Mouse (Mus musculus) kidney, embryonic 16.5 days (tissue): ENCODE measurements around the gene Tmc1. TPM values are rescaled to one million over a fixed set of nuclear protein-coding genes. Genes with fewer than 3 reads are reported as not detected.

Experiments
- ATAC-seq: fragments of 200-750 bp; cut with Nextera tagmentation; 2 replicates; pipeline ENCODE4 v1.8.0; 2017; ENCODE audit warnings: moderate TSS enrichment; ENCODE audit not compliant: low FRiP score, low TSS enrichment
- H3K27ac ChIP-seq: fragments of 300-500 bp; sonication (generic); 2 replicates; pipeline ENCODE4 v1.5.1; 2014; ENCODE audit warnings: low read length
- H3K27me3 ChIP-seq: fragments of 300-500 bp; sonication (generic); 2 replicates; pipeline ENCODE4 v1.6.1; 2014; ENCODE audit warnings: low read length, control low read depth, mixed read lengths; ENCODE audit not compliant: insufficient read depth
- H3K36me3 ChIP-seq: fragments of 300-500 bp; sonication (generic); 2 replicates; pipeline ENCODE4 v1.6.1; 2014; ENCODE audit warnings: low read length, control low read depth, mixed read lengths; ENCODE audit not compliant: insufficient read depth
- H3K4me1 ChIP-seq: fragments of 300-500 bp; sonication (generic); 2 replicates; pipeline ENCODE4 v1.6.1; 2014; ENCODE audit warnings: low read length, control low read depth, mixed read lengths; ENCODE audit not compliant: insufficient read depth
- H3K4me2 ChIP-seq: fragments of 300-500 bp; sonication (generic); replicated peaks from 2 replicates; pipeline ENCODE4 v1.6.1; 2014; ENCODE audit warnings: low read depth, low read length
- H3K4me3 ChIP-seq: fragments of 300-500 bp; sonication (generic); 2 replicates; pipeline ENCODE4 v1.5.1; 2014; ENCODE audit warnings: mild to moderate bottlenecking, low read length
- H3K9ac ChIP-seq: fragments of 300-500 bp; sonication (generic); replicated peaks from 2 replicates; pipeline ENCODE4 v1.6.1; 2014; ENCODE audit warnings: low read length
- H3K9me3 ChIP-seq: fragments of 300-500 bp; sonication (generic); 2 replicates; pipeline ENCODE4 v1.6.1; 2016; ENCODE audit warnings: low read length, control low read depth
- WGBS: fragments of 180-500 bp; shearing (Covaris S2); extraction: QIAGEN DNeasy Blood & Tissue Kit; methylation state at CpG from one replicate; pipeline ENCODE4 v1.1.7; 2014; 5-methylcytosine and 5-hydroxymethylcytosine counted together
- polyA plus RNA-seq: library from polyadenylated mRNA; unstranded; fragments of >200 nt; fragmentation: Nextera tagmentation; extraction: Ambion mirVana; gene quantifications from 2 replicates; pipeline ENCODE4 v1.2.1, GENCODE M21; 2015

The Tmc1 gene
- polyA plus RNA-seq, 1 experiment from 2014 or later, result 0.06 TPM

DNA sequence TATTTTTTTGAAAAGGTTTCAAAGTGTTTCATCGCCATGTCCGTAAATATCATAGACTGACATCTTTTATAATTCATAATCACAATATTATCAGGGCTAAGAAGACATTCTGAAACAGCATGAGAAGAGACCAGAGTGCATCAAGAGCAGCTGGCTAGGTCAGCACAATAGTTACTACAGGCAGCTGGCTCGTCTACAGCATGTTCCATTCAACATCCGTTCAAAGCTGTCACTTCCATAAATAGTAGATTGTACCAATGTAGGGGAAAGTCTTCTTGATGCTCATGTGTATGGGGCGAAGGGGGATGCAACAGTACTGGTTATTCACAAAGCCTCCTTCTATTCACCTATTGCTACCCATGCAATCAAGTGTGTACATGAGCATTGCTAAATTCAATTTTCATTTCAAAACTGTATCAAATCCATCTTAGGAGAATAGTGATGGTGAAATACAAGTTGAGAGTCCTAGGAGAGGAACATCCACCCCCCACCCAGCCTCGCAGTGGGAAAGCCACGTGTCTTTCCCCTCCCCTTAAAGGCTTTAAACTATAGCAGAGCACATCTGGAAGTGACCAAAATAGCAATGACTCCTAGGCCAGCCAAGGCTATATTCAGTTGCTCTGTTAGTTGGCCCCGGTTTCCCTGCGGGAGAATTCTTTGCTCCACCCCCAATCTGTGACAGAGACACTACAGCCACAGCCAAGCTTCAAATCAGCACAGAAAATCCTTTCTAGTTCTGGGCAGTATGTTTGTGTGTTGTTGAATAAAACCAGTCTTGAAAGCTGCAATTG is 117.8 kb downstream of the Tmc1 start:
- Histone ChIP-seq H3K4me1 (no peaks in the 10 kb centered on the region), H3K4me2 (no peak overlapping the region), H3K4me3 (no peak overlapping the region), H3K9me3 (no peaks in the 10 kb centered on the region), H3K36me3 (no peaks in the 10 kb centered on the region), H3K27ac (no peak overlapping the region), H3K27me3 (no peaks in the 10 kb centered on the region), H3K9ac (no peak overlapping the region)
- no peak for ATAC-seq
- 67% methylated on average over 9 of the region's 9 CpGs for WGBS

DNA sequence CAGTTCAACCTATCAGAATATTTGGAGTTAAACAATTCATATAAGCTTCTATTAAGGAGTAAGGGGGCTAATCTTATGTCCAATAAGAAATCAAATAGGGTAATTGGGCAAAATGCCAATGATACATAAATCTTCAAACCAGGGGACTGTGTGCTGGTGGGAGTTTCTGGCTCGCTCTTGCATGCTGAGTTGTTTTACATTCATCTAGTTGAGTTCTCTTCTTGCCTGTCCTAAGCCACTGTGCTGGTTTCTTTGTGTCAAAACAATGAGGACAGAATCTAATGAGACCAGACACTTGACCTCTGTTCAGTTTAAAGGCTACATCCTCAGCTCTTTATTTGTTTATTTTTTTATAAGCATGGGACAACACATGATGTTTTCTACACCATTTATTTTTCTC is 119.1 kb downstream of the Tmc1 start:
- Histone ChIP-seq H3K36me3 (no peaks in the 10 kb centered on the region), H3K27me3 (no peaks in the 10 kb centered on the region), H3K27ac (no peak overlapping the region), H3K4me3 (no peak overlapping the region), H3K9ac (no peak overlapping the region), H3K9me3 (no peaks in the 10 kb centered on the region), H3K4me2 (no peak overlapping the region), H3K4me1 (no peaks in the 10 kb centered on the region)
- no peak for ATAC-seq
- WGBS, result 32% methylated on average over 1 of the region's 1 CpGs

GRCm38 (mm10) chr19:20799460-20799859 is 154.5 kb downstream of the Tmc1 start:
- no peaks in the 10 kb centered on the region for H3K27me3 ChIP-seq
- H3K9ac ChIP-seq, result no peak overlapping the region
- no peaks in the 10 kb centered on the region for H3K9me3 ChIP-seq
- H3K27ac ChIP-seq, result no peak overlapping the region
- no peak overlapping the region for H3K4me2 ChIP-seq
- no peak overlapping the region for H3K4me3 ChIP-seq
- no peaks in the 10 kb centered on the region for H3K36me3 ChIP-seq
- no peaks in the 10 kb centered on the region for H3K4me1 ChIP-seq
- ATAC-seq, result no peak

DNA sequence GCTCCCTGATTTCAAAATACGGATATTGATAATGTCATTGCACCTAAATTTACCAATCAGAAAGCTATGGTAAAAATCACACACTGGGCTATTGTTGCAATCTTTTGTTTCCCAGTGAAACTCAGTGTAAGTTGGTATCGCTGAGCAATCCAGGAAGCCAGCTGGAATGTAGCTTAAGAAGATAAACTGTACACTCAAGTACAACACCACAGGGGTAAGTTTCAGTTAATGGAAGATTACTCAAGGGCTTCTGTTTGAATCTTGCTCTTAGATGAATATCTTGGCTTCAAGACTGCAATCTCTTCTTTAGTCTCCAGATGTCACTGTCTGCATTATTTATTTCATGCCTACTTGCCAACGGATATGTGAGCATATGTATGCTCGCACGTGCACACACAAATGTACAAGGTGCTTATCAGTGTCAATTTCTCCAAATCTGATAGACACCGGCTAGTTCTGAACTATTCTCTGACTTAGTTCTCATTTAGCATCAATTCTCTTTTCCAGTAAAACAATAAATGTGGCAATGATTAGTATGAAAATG is 156.4 kb downstream of the Tmc1 start:
- WGBS, result 57% methylated on average over 6 of the region's 6 CpGs
- no peak overlapping the region for H3K4me3 ChIP-seq
- no peaks in the 10 kb centered on the region for H3K27me3 ChIP-seq
- H3K4me1 ChIP-seq, result no peaks in the 10 kb centered on the region
- H3K36me3 ChIP-seq, result no peaks in the 10 kb centered on the region
- H3K27ac ChIP-seq, result no peak overlapping the region
- no peak overlapping the region for H3K9ac ChIP-seq
- H3K9me3 ChIP-seq, result no peaks in the 10 kb centered on the region
- ATAC-seq, result no peak
- no peak overlapping the region for H3K4me2 ChIP-seq

- Histone ChIP-seq H3K27ac (no peak overlapping the region), H3K9ac (no peak overlapping the region), H3K4me1 (no peaks in the 10 kb centered on the region), H3K36me3 (no peaks in the 10 kb centered on the region), H3K9me3 (no peaks in the 10 kb centered on the region), H3K27me3 (no peaks in the 10 kb centered on the region), H3K4me2 (no peak overlapping the region), H3K4me3 (no peak overlapping the region)
- ATAC-seq, result no peak
- WGBS, result 38% methylated on average over 4 of the region's 4 CpGs
Observed at GRCm38 (mm10) chr19:20796001-20796400, 158.0 kb downstream of the Tmc1 start.

- Histone ChIP-seq H3K4me1 (no peaks in the 10 kb centered on the region), H3K27me3 (no peaks in the 10 kb centered on the region), H3K4me2 (no peak overlapping the region), H3K9ac (no peak overlapping the region), H3K9me3 (no peaks in the 10 kb centered on the region), H3K4me3 (no peak overlapping the region), H3K36me3 (no peaks in the 10 kb centered on the region), H3K27ac (no peak overlapping the region)
- WGBS, result 93% methylated on average over 3 of the region's 3 CpGs
- ATAC-seq, result no peak
Observed at GRCm38 (mm10) chr19:20794999-20795398, 159.0 kb downstream of the Tmc1 start.

- Histone ChIP-seq H3K4me1 (no peaks in the 10 kb centered on the region), H3K27ac (no peak overlapping the region), H3K36me3 (no peaks in the 10 kb centered on the region), H3K27me3 (no peaks in the 10 kb centered on the region), H3K4me3 (no peak overlapping the region), H3K9ac (no peak overlapping the region), H3K9me3 (no peaks in the 10 kb centered on the region), H3K4me2 (no peak overlapping the region)
- WGBS, result 90% methylated on average over 2 of the region's 2 CpGs
- ATAC-seq, result no peak
Observed at GRCm38 (mm10) chr19:20792811-20793210, 161.2 kb downstream of the Tmc1 start.

DNA sequence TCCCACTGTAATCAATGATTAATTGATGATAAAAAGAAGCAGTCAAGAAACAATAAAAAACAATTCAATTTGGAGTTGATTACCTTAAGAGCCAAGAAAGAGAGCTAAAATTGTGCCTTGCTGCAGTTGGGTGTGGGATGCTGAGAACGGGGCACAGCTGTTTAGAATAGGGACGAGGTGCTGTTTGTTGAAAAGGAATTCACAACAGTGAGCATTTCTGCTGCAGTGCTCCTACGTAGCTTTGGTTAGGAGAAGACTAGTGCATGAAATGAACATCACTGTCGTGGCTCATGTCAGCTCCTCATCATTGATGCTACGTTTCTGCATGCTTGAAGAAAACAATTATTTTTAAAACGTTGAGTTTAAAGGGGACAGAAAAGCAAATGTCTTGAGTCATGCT is 166.7 kb downstream of the Tmc1 start:
- 85% methylated on average over 6 of the region's 6 CpGs for WGBS
- Histone ChIP-seq H3K9me3 (no peaks in the 10 kb centered on the region), H3K4me3 (no peak overlapping the region), H3K36me3 (no peaks in the 10 kb centered on the region), H3K4me1 (no peaks in the 10 kb centered on the region), H3K27ac (no peak overlapping the region), H3K9ac (no peak overlapping the region), H3K4me2 (no peak overlapping the region), H3K27me3 (no peaks in the 10 kb centered on the region)
- no peak for ATAC-seq

DNA sequence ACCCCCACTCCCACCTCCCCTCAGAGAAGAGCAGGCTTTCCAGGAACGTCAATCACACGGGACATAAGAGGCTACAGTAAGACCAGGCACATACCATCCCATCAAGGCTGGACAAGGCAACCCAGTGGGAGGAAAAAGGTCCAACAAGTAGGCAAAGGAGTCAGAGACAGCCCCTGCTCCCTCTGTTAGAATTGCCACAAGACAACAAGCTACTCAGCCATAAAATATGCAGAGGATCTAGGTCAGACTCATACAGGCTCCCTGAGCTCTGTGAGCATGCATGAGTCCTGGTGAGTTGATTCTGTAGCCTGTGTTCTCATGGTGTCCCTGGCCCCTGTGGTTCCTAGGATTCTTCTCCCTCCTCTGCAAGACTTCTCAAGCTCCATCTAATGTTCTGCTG is 178.3 kb downstream of the Tmc1 start:
- no peak overlapping the region for H3K27ac ChIP-seq
- no peaks in the 10 kb centered on the region for H3K27me3 ChIP-seq
- WGBS, result 73% methylated on average over 2 of the region's 2 CpGs
- H3K36me3 ChIP-seq, result no peaks in the 10 kb centered on the region
- no peak overlapping the region for H3K4me3 ChIP-seq
- no peak overlapping the region for H3K4me2 ChIP-seq
- ATAC-seq, result no peak
- no peaks in the 10 kb centered on the region for H3K9me3 ChIP-seq
- no peak overlapping the region for H3K9ac ChIP-seq
- no peaks in the 10 kb centered on the region for H3K4me1 ChIP-seq

DNA sequence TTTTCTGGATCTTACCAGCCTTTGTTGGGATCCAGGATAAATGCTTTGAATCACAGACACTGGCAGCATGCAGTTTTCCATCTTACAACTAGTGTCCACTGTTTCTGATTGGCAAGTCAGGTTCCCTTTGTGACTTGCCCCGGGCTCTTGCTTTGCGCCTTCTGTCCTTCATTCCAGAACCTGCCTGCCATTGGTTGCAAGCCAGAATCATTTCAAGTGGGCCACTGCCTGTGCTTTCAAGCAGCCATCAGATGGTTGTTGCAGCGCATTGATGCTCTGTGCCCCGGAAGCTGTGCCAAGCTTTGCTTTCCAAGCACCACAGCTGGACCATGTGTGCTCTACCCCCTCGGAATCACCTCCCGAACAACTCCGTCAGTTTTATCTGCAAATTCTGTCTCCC is 180.1 kb downstream of the Tmc1 start:
- no peaks in the 10 kb centered on the region for H3K27me3 ChIP-seq
- no peak overlapping the region for H3K4me3 ChIP-seq
- ATAC-seq, result no peak
- H3K36me3 ChIP-seq, result no peaks in the 10 kb centered on the region
- WGBS, result 87% methylated on average over 7 of the region's 7 CpGs
- H3K9ac ChIP-seq, result no peak overlapping the region
- H3K27ac ChIP-seq, result no peak overlapping the region
- H3K4me2 ChIP-seq, result no peak overlapping the region
- no peaks in the 10 kb centered on the region for H3K9me3 ChIP-seq
- H3K4me1 ChIP-seq, result no peaks in the 10 kb centered on the region
